Mouse (Mus musculus) G1E (cell line): ENCODE measurements around the gene H2-D1. TPM values are rescaled to one million over a fixed set of nuclear protein-coding genes. Genes with fewer than 3 reads are reported as not detected.

ENCODE experiments used
- ATAC-seq: 2 replicates; pipeline ENCODE4 v1.8.0; 2016; ENCODE audit warnings: mild to moderate bottlenecking; ENCODE audit not compliant: insufficient number of reproducible peaks, poor library complexity, low FRiP score, severe bottlenecking; ENCODE audit errors: extremely low read depth
- DNase-seq: peaks from one replicate; pipeline ENCODE4 v3.0.0; 2012; ENCODE audit warnings: low spot score
- H3K27me3 ChIP-seq: 2 replicates; pipeline ENCODE4 v1.6.1; 2012; ENCODE audit warnings: mild to moderate bottlenecking, low read length, inconsistent platforms; ENCODE audit not compliant: insufficient read depth
- H3K36me3 ChIP-seq: replicated peaks from 2 replicates; pipeline ENCODE3; 2012; ENCODE audit warnings: mild to moderate bottlenecking, inconsistent platforms
- H3K4me1 ChIP-seq: 2 replicates; pipeline ENCODE4 v1.6.1; 2012; ENCODE audit warnings: low read depth, low read length, inconsistent platforms, mixed read lengths; ENCODE audit not compliant: insufficient read depth
- H3K4me3 ChIP-seq: 2 replicates; pipeline ENCODE4 v1.5.1; 2012; ENCODE audit warnings: low read depth, mild to moderate bottlenecking, inconsistent platforms, low read length, moderate library complexity, mixed read lengths
- H3K9me3 ChIP-seq: replicated peaks from 2 replicates; pipeline ENCODE4 v1.6.1; 2012; ENCODE audit warnings: inconsistent platforms
- CTCF ChIP-seq: IDR thresholded peaks from 2 replicates; pipeline ENCODE4 v1.5.1; 2012; ENCODE audit warnings: low read depth, low read length, inconsistent platforms, mixed read lengths
- GATA1 ChIP-seq: IDR thresholded peaks from 2 replicates; pipeline ENCODE4 v1.6.1; 2012; ENCODE audit warnings: borderline replicate concordance, low read length, inconsistent platforms, mixed read lengths
- GATA2 ChIP-seq: IDR thresholded peaks from 2 replicates; pipeline ENCODE4 v1.6.1; 2012; ENCODE audit warnings: low read depth, low read length, inconsistent platforms, borderline replicate concordance
- POLR2AphosphoS5 ChIP-seq: IDR thresholded peaks from 2 replicates; pipeline ENCODE4 v1.6.1; 2012; ENCODE audit warnings: low read depth, low read length, inconsistent platforms; ENCODE audit not compliant: insufficient replicate concordance
- TAL1 ChIP-seq: conservative IDR thresholded peaks from 2 replicates; pipeline ENCODE4 v1.6.1; 2012; ENCODE audit warnings: low read depth, low read length, inconsistent platforms, mixed read lengths
- polyA plus RNA-seq: library from polyadenylated mRNA; stranded (reverse); fragments of >175 nt; gene quantifications from 2 replicates; pipeline ENCODE4 v1.2.3, GENCODE M21; 2012
- total RNA-seq, 2 experiments: library from RNA; stranded (forward) in 1 of 2; stranded (reverse) in 1 of 2; fragments of 200-1000 nt in 1 of 2; fragments of >200 nt in 1 of 2; fragmentation: Nextera tagmentation in 1 of 2; gene quantifications; 2 replicates each; pipeline ENCODE4 v1.2.3; 2014 to 2017

The H2-D1 gene
- total and polyA plus RNA-seq, 3 experiments, result 53.6 to 109 (median 88.5) TPM

GRCm38 (mm10) chr17:35244999-35245398, 17.5 kb upstream of the H2-D1 start:
- peaks cover 82% of the 10 kb centered on the region for H3K36me3 ChIP-seq

GRCm38 (mm10) chr17:35245731-35246623, 16.6 kb upstream of the H2-D1 start:
- Histone ChIP-seq H3K27me3 (no peaks in the 10 kb centered on the region), H3K36me3 (peaks cover 86% of the 10 kb centered on the region), H3K9me3 (no peaks in the 10 kb centered on the region), H3K4me1 (peaks cover 86% of the 10 kb centered on the region), H3K4me3 (peak overlapping the region; percentile 87; the same call in 1 of the 2 replicates)
- no peak for ATAC-seq
- TF ChIP-seq GATA1 (no peak), CTCF (peak; percentile 43)
- DNase-seq, result no peak

More at GRCm38 (mm10) chr17:35244999-35245398, 17.5 kb upstream of the H2-D1 start:
- Histone ChIP-seq H3K27me3 (no peaks in the 10 kb centered on the region), H3K9me3 (no peaks in the 10 kb centered on the region), H3K4me1 (peaks cover 86% of the 10 kb centered on the region), H3K4me3 (peak overlapping the region; percentile 87; the same call in 1 of the 2 replicates)
- TF ChIP-seq CTCF, result no peak
- TF ChIP-seq GATA1, result no peak
- TF ChIP-seq POLR2AphosphoS5, result no peak
- TF ChIP-seq TAL1, result no peak
- TF ChIP-seq GATA2, result no peak
- DNase-seq (no peak), ATAC-seq (no peak)

DNA sequence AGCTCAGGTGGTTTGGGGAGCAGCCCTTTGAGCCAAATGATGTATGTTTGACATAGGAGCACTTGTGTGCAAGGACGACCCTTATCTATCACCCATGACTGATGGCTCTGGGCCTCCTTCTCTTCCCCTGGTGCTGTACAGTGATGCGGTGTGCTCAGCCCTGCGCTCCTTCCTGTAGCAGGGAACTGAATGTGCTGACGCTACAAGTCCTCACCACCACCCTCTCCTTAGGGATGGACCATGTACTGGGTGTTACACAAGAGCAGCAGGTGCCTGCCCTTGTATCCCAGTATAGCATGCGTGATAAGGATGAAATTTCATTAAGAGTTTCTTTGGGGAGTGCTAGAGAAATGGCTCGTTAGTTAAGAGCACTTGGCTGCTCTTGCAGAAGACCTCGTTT, 15.4 kb upstream of the H2-D1 start:
- H3K36me3 ChIP-seq, result peaks cover 97% of the 10 kb centered on the region
- no peak for DNase-seq
- peaks cover 92% of the 10 kb centered on the region for H3K4me1 ChIP-seq
- TF ChIP-seq GATA2 (no peak), CTCF (no peak), POLR2AphosphoS5 (no peak), GATA1 (no peak), TAL1 (no peak)
- no peak for ATAC-seq
- no peaks in the 10 kb centered on the region for H3K9me3 ChIP-seq
- H3K4me3 ChIP-seq, result peak overlapping the region; percentile 2; the same call in 1 of the 2 replicates
- no peaks in the 10 kb centered on the region for H3K27me3 ChIP-seq

DNA sequence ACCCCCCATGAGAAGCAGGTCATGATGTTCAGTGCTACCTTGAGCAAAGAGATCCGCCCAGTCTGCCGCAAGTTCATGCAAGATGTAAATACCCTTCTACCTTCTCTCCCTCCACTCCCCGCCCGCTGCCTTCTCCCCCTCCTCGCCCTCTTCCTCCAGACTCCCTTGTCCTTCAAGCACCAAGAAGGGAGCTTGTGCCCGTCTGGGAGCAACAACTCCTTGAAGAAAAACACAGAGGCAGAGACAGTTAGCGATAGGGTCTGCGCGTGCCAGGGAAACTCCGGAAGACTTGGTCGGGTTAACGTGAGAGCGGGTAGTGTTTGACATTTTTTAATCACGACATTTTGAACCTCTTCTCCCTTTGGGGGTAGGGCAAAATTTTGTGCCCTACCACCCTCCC, 13.5 kb upstream of the H2-D1 start:
- ATAC-seq (no peak), DNase-seq (no peak)
- peaks cover 99% of the 10 kb centered on the region for H3K36me3 ChIP-seq
- H3K4me3 ChIP-seq, result peak overlapping the region; percentile 28; the same call in 1 of the 2 replicates
- H3K27me3 ChIP-seq, result no peaks in the 10 kb centered on the region
- no peak for TF ChIP-seq TAL1
- no peak for TF ChIP-seq GATA1
- TF ChIP-seq POLR2AphosphoS5, result no peak
- no peak for TF ChIP-seq GATA2
- no peak for TF ChIP-seq CTCF
- peaks cover 95% of the 10 kb centered on the region for H3K4me1 ChIP-seq
- no peaks in the 10 kb centered on the region for H3K9me3 ChIP-seq

GRCm38 (mm10) chr17:35249451-35250197, 12.9 kb upstream of the H2-D1 start:
- TF ChIP-seq GATA1, result no peak
- TF ChIP-seq CTCF, result no peak
- TF ChIP-seq GATA2, result no peak
- Histone ChIP-seq H3K4me3 (peak overlapping the region; percentile 28; the same call in 1 of the 2 replicates), H3K9me3 (no peaks in the 10 kb centered on the region), H3K36me3 (peaks cover 99% of the 10 kb centered on the region), H3K27me3 (no peaks in the 10 kb centered on the region), H3K4me1 (peaks cover 94% of the 10 kb centered on the region)
- ATAC-seq (no peak), DNase-seq (no peak)

GRCm38 (mm10) chr17:35250348-35251120, 12.0 kb upstream of the H2-D1 start:
- DNase-seq (no peak), ATAC-seq (no peak)
- TF ChIP-seq POLR2AphosphoS5, result no peak
- Histone ChIP-seq H3K27me3 (no peaks in the 10 kb centered on the region), H3K36me3 (peaks cover 92% of the 10 kb centered on the region), H3K9me3 (no peaks in the 10 kb centered on the region), H3K4me1 (peaks cover 85% of the 10 kb centered on the region), H3K4me3 (peak overlapping the region; percentile 24; the same call in 1 of the 2 replicates)
